ENCODE assay signal across 10 mouse cellular contexts in genomic region chr9:90226081-90226741, GRCm38 (mm10). TPM values are rescaled to one million over a fixed set of nuclear protein-coding genes. Genes with fewer than 3 reads are reported as not detected.
A peak's percentile ranks its signal among the peaks of the same experiment; 100 is the strongest.
DNase-seq lines count a peak whose midpoint lies in the region; ATAC-seq lines count a peak whose summit lies in the region.
"Had no signal": no experiment of that assay in that cellular context is flagged by ENCODE, and none has a peak within 500 bp of the region (broad histone marks: within the 10 kb centered on the region; RNA-seq: fewer than 3 reads in every experiment).

No protein-coding gene starts in this region.

- peaks cover 35% of the 10 kb centered on the region for H3K36me3 ChIP-seq in heart, embryonic 12.5 days
- peaks cover 5% of the 10 kb centered on the region; the same call in 1 of the 2 replicates for H3K36me3 ChIP-seq in forebrain, embryonic 16.5 days (ENCODE audit: control insufficient read depth, insufficient read depth)
- H3K36me3 ChIP-seq: G1E had no signal

- H3K27ac ChIP-seq in heart, embryonic 12.5 days (ENCODE audit: poor library complexity, severe bottlenecking), result no peak overlapping the region
- no peak overlapping the region for H3K27ac ChIP-seq in forebrain, embryonic 16.5 days (ENCODE audit: low read length)
- H3K27ac ChIP-seq: embryonic facial prominence, embryonic 15.5 days had no signal

- H3K9me3 ChIP-seq in heart, embryonic 12.5 days (replicated peaks), result no peaks in the 10 kb centered on the region
- no peaks in the 10 kb centered on the region for H3K9me3 ChIP-seq in forebrain, embryonic 16.5 days (ENCODE audit: control insufficient read depth, low read length)
- H3K9me3 ChIP-seq: embryonic facial prominence, embryonic 15.5 days had no signal

- H3K4me2 ChIP-seq in heart, embryonic 12.5 days, result no peak overlapping the region
- no peak overlapping the region for H3K4me2 ChIP-seq in forebrain, embryonic 16.5 days (ENCODE audit: low read length)
- H3K4me2 ChIP-seq: embryonic facial prominence, embryonic 15.5 days had no signal

- no peaks in the 10 kb centered on the region for H3K27me3 ChIP-seq in heart, embryonic 12.5 days (replicated peaks)
- no peaks in the 10 kb centered on the region for H3K27me3 ChIP-seq in forebrain, embryonic 16.5 days (replicated peaks; ENCODE audit: control insufficient read depth, insufficient read depth, low read length)
- H3K27me3 ChIP-seq: embryonic facial prominence, embryonic 15.5 days had no signal

- ATAC-seq in heart, embryonic 12.5 days (ENCODE audit: insufficient number of reproducible peaks, low FRiP score), result 0 out of 2 replicates have a peak, but pooled peaks have one; percentile 13
- ATAC-seq in megakaryocyte progenitor cell, adult 5-6 weeks (replicated peaks; ENCODE audit: poor library complexity), result peak; percentile 54; the same call in 1 of the 2 replicates
- ATAC-seq in erythroid progenitor cell, adult 5-6 weeks (replicated peaks; ENCODE audit: low FRiP score, poor library complexity, severe bottlenecking), result no peak
- no peak for ATAC-seq in forebrain, embryonic 16.5 days

- 72% methylated on average over 21 of the region's 21 CpGs for WGBS in heart, embryonic 12.5 days
- 89% methylated on average over 21 of the region's 21 CpGs for WGBS in forebrain, embryonic 16.5 days

- no peak overlapping the region for H3K9ac ChIP-seq in heart, embryonic 12.5 days
- no peak overlapping the region for H3K9ac ChIP-seq in forebrain, embryonic 16.5 days (replicated peaks; ENCODE audit: low read depth, low read length)
- H3K9ac ChIP-seq: embryonic facial prominence, embryonic 15.5 days had no signal

- H3K4me1 ChIP-seq in heart, embryonic 12.5 days (replicated peaks), result peaks cover 15% of the 10 kb centered on the region
- H3K4me1 ChIP-seq in forebrain, embryonic 16.5 days (replicated peaks; ENCODE audit: control insufficient read depth, insufficient read depth, low read length), result no peaks in the 10 kb centered on the region; the same call in 1 of the 2 replicates
- H3K4me1 ChIP-seq: embryonic facial prominence, embryonic 15.5 days had no signal

- DNase-seq in layer of hippocampus, postnatal 25 days (ENCODE audit: extremely low spot score in 1 of 2, low spot score in 1 of 2), result peak; percentile 14 to 33
- no peak for DNase-seq in layer of hippocampus, adult 9-11 months
- peak; percentile 36 to 64 for DNase-seq in kidney, postnatal 25 days
- no peak for DNase-seq in embryo, embryonic 11 days

- no peak overlapping the region for H3K4me3 ChIP-seq in heart, embryonic 12.5 days
- H3K4me3 ChIP-seq in forebrain, embryonic 16.5 days (replicated peaks; ENCODE audit: low read length), result no peak overlapping the region
- H3K4me3 ChIP-seq: embryonic facial prominence, embryonic 15.5 days had no signal

RNA-seq across cellular contexts. Expression of gene Tbc1d2b, which starts 44.4 kb away (rescaled TPM):
- 10 to 100 TPM in 1 of 2 experiments, 1 to 10 TPM in 1; 8.7 to 10.0 TPM for total RNA-seq in layer of hippocampus, postnatal 25 days (2021)
- 7.8 and 7.9 TPM in 2 replicates for polyA plus RNA-seq in heart, embryonic 12.5 days (2016; fragmentation: Nextera tagmentation; extraction: Ambion mirVana)
- 49.8 and 51.4 TPM in 2 replicates for total RNA-seq in megakaryocyte progenitor cell, adult 5-6 weeks (2015)
- total RNA-seq in megakaryocyte progenitor cell, adult 5-6 weeks (2017), result 46.2 and 56.7 TPM in 2 replicates
- total RNA-seq in erythroid progenitor cell, adult 5-6 weeks (2015; ENCODE audit: low replicate concordance), result 54.4 and 68.7 TPM in 2 replicates
- total RNA-seq in erythroid progenitor cell, adult 5-6 weeks (2017; ENCODE audit: low replicate concordance), result 37.4 and 44.0 TPM in 2 replicates
- polyA plus RNA-seq in forebrain, embryonic 16.5 days (2015; fragmentation: Nextera tagmentation; extraction: Ambion mirVana), result 5.3 and 7.1 TPM in 2 replicates

Comparison
In these comparisons a context has a peak if more than half of its experiments do, and no peak if none do; other contexts are left out.
1. DNase-seq: peak in layer of hippocampus, postnatal 25 days (2 of 2) and kidney, postnatal 25 days (2 of 2); none in layer of hippocampus, adult 9-11 months (single experiment) and embryo, embryonic 11 days (single experiment).
2. ATAC-seq: peak in heart, embryonic 12.5 days (single experiment) and megakaryocyte progenitor cell, adult 5-6 weeks (single experiment); none in erythroid progenitor cell, adult 5-6 weeks (single experiment) and forebrain, embryonic 16.5 days (single experiment).